Mouse (Mus musculus): Measurements from ENCODE around the gene Erbb3. TPM values are rescaled to one million over a fixed set of nuclear protein-coding genes. Genes with fewer than 3 reads are reported as not detected.

The Erbb3 gene
- polyA plus RNA-seq, 1 experiment from 2014 or later = 3.1 TPM

DNA sequence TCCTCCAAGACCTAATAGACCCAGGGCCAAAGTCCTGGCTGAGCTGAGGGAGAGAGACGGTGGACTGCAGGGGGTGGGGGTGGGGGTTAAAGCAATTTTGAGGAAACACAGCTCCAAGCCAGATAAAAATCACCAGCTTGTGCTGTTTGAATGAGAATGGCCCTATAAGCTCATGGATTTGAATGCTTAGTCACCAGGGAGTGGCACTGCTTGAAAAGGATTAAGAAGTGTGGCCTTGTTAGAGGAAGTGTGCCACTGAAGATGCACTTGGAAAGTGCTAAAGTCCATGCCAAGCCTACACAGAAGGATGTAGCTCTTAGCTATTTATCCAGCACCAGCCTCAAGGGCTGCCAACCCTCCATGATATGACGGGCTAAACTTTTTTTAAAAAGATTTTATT, 54.2 kb downstream of the Erbb3 start:
- Histone ChIP-seq H3K36me3 (replicated peaks) (0 out of 2 replicates have a peak, but pooled peaks cover 3% of the 10 kb centered on the region), H3K9me3 (no peaks in the 10 kb centered on the region)
- 83% methylated on average over 2 of the region's 2 CpGs for WGBS

DNA sequence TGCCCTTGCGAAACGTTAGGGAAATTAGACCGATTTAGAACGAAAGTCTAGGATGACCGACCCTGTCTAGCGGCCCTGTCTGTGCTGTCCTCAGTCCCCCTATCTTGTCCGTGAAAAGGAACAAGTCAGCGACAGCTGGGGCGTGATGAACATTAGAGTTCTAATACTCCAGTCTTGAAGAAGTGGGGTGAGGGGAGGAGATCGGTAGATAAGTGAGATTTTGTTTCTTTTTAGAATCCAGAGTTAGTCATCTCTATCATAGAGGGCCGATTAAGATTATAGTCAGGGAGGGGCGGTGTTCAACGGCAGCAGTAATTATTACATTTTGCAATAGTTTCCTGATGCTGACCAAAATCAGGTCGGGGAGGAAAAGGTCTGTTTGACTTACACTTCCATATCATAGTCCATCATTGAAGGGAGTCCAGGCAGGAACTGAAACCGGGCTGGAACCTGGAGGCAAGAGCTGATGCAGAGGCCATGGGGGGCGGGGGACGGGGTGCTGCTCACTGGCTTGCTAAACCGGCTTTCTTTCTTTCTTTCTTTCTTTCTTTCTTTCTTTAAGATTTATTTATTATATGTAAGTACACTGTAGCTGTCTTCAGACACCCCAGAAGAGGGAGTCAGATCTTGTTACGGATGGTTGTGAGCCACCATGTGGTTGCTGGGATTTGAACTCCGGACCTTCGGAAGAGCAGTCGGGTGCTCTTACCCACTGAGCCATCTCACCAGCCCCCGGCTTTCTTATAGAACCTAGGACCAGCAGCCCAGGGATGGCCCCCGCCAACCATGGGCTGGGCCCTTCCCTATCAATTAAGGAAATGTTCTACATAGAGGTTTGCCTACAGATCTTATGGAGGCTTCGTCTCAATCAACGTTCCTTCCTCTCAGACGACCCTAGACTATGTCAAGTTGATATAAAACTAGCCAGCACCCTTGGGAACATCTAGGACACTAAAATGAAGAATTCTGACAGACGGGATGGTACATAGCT, 62.8 kb downstream of the Erbb3 start:
- peak overlapping the region; percentile 83 for H3K4me3 ChIP-seq
- peaks cover 80% of the 10 kb centered on the region for H3K27me3 ChIP-seq (ENCODE audit: poor library complexity, severe bottlenecking)
- 0 out of 2 replicates have a peak overlapping the region, but pooled peaks have one; percentile 82 for H3K27ac ChIP-seq
- 30% methylated on average over 28 of the region's 28 CpGs for WGBS
- no peaks in the 10 kb centered on the region for H3K36me3 ChIP-seq (replicated peaks)
- no peak for DNase-seq (ENCODE audit: extremely low spot score, low spot score)
- H3K9me3 ChIP-seq = no peaks in the 10 kb centered on the region
- H3K4me1 ChIP-seq = peaks cover 30% of the 10 kb centered on the region

More for the DNA sequence above, 54.2 kb downstream of the Erbb3 start:
- Histone ChIP-seq H3K27me3 (ENCODE audit: poor library complexity, severe bottlenecking) (0 out of 2 replicates have a peak, but pooled peaks cover 4% of the 10 kb centered on the region), H3K4me3 (no peak overlapping the region), H3K27ac (no peak overlapping the region), H3K4me1 (peaks cover 10% of the 10 kb centered on the region)
- DNase-seq (ENCODE audit: extremely low spot score, low spot score) = no peak

GRCm38 (mm10) chr10:128525671-128526308, 63.7 kb downstream of the Erbb3 start, which contains the start of gene Esyt1:
Gene Esyt1 (minus strand): TSS chr10:128525871.
- peaks cover 89% of the 10 kb centered on the region for H3K27me3 ChIP-seq (ENCODE audit: poor library complexity, severe bottlenecking)

GRCm38 (mm10) chr10:128524732-128525662, 64.5 kb downstream of the Erbb3 start:
- Histone ChIP-seq H3K9me3 (no peaks in the 10 kb centered on the region), H3K36me3 (replicated peaks) (0 out of 2 replicates have a peak, but pooled peaks cover 4% of the 10 kb centered on the region), H3K27ac (peak overlapping the region; percentile 82), H3K27me3 (ENCODE audit: poor library complexity, severe bottlenecking) (peaks cover 95% of the 10 kb centered on the region), H3K4me1 (peaks cover 30% of the 10 kb centered on the region), H3K4me3 (peak overlapping the region; percentile 83)
- peak; percentile 72 for DNase-seq (ENCODE audit: extremely low spot score, low spot score)
- under 1% methylated on average over 58 of the region's 58 CpGs for WGBS

More at GRCm38 (mm10) chr10:128525671-128526308, 63.7 kb downstream of the Erbb3 start, which contains the start of gene Esyt1:
- DNase-seq (ENCODE audit: extremely low spot score, low spot score) = peak; percentile 93
- Histone ChIP-seq H3K9me3 (no peaks in the 10 kb centered on the region), H3K36me3 (replicated peaks) (no peaks in the 10 kb centered on the region), H3K4me3 (peak within 1 kb of the TSS; percentile 83), H3K4me1 (peaks cover 30% of the 10 kb centered on the region), H3K27ac (peak within 1 kb of the TSS; percentile 82)
- under 1% methylated on average over 37 of the region's 37 CpGs for WGBS

DNA sequence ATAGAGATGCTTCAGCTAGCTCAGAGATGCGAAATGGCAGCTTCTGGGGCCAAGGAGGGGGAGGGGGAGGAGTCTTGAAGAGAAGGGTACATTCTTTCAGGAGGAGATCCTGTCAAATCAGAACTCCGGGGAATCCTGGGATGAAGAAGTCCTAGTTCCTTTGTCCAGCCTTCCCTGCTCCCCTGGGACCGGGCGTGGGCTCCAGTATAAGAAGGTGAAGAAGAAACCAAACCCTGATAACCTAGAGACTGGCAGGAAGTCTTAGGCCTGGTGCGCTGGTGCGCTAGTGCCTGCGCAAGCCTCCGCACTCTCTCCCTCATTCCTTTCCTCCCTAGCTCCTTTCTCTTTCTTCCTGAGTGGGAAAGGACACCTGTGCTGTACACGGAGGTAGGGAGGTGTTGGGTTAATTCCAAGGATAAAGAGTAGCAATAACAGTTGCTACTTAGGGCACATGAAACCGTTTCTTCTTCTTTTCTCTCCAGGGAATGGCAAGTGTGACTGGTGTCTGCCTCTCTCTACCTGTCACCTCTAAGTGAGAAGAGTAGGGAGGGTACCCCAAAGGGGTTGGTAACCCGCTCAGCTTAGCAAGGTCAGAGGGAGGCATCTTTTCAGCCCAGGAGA, 65.2 kb downstream of the Erbb3 start:
- H3K27ac ChIP-seq = peak overlapping the region; percentile 82
- H3K4me3 ChIP-seq = peak overlapping the region; percentile 83

DNA sequence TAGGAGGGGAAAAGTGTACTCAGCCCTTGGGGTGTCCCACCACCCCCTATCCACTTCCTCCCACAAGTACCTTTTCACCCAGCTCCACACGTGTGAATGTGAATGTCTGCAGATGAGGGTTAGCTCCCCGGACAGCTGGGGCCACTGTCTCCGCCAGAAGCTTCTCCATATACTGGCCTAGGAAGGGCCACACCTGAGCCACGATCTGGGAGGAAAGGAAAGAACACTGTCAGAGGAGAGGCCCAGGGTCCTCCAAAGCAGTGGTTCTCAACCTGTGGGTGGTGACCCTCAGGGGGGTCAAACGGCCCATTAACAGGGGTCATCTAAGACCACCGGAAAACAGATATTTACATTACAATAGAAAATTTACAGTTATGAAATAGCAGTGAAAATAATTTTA, 67.1 kb downstream of the Erbb3 start:
- H3K4me1 ChIP-seq = peaks cover 32% of the 10 kb centered on the region
- DNase-seq (ENCODE audit: extremely low spot score, low spot score) = no peak
- H3K9me3 ChIP-seq = no peaks in the 10 kb centered on the region
- peaks cover 96% of the 10 kb centered on the region for H3K27me3 ChIP-seq (ENCODE audit: poor library complexity, severe bottlenecking)
- H3K27ac ChIP-seq = no peak overlapping the region
- no peak overlapping the region for H3K4me3 ChIP-seq
- 85% methylated on average over 6 of the region's 6 CpGs for WGBS
- H3K36me3 ChIP-seq (replicated peaks) = peaks cover 12% of the 10 kb centered on the region; the same call in 1 of the 2 replicates

More for the DNA sequence above, 65.2 kb downstream of the Erbb3 start:
- Histone ChIP-seq H3K9me3 (no peaks in the 10 kb centered on the region), H3K4me1 (peaks cover 30% of the 10 kb centered on the region), H3K36me3 (replicated peaks) (peaks cover 4% of the 10 kb centered on the region; the same call in 1 of the 2 replicates), H3K27me3 (ENCODE audit: poor library complexity, severe bottlenecking) (peaks cover 95% of the 10 kb centered on the region)
- 5% methylated on average over 11 of the region's 11 CpGs for WGBS
- DNase-seq (ENCODE audit: extremely low spot score, low spot score) = no peak

- H3K27ac ChIP-seq = no peak overlapping the region
- peaks cover 100% of the 10 kb centered on the region for H3K27me3 ChIP-seq (ENCODE audit: poor library complexity, severe bottlenecking)
- no peaks in the 10 kb centered on the region for H3K9me3 ChIP-seq
- WGBS = 87% methylated on average over 16 of the region's 16 CpGs
- no peak overlapping the region for H3K4me3 ChIP-seq
- peaks cover 34% of the 10 kb centered on the region for H3K4me1 ChIP-seq
- H3K36me3 ChIP-seq (replicated peaks) = peaks cover 14% of the 10 kb centered on the region; the same call in 1 of the 2 replicates
- DNase-seq (ENCODE audit: extremely low spot score, low spot score) = no peak
Observed at GRCm38 (mm10) chr10:128520591-128520990, 68.9 kb downstream of the Erbb3 start.

- peaks cover 16% of the 10 kb centered on the region for H3K4me1 ChIP-seq
- H3K9me3 ChIP-seq = no peaks in the 10 kb centered on the region
- WGBS = 68% methylated on average over 7 of the region's 7 CpGs
- H3K27me3 ChIP-seq (ENCODE audit: poor library complexity, severe bottlenecking) = peaks cover 91% of the 10 kb centered on the region
- no peak overlapping the region for H3K27ac ChIP-seq
- DNase-seq (ENCODE audit: extremely low spot score, low spot score) = no peak
- peaks cover 14% of the 10 kb centered on the region; the same call in 1 of the 2 replicates for H3K36me3 ChIP-seq (replicated peaks)
- H3K4me3 ChIP-seq = no peak overlapping the region
Observed at GRCm38 (mm10) chr10:128518833-128519232, 70.6 kb downstream of the Erbb3 start.

Small RNAs within 50 kb of the gene (microRNA-seq; reads per million reads assigned to microRNA genes)
- gene Gm47275 (not detected), gene Mir6917 (not detected)

Other genes with a start within 250 kb of the Erbb3 start
- 9.2 and 10.1 TPM in 2 replicates for gene Coq10a, start 220.7 kb downstream of the Erbb3 start, polyA plus RNA-seq (2016; fragmentation: Nextera tagmentation; extraction: Ambion mirVana)
- gene Ankrd52, start 212.5 kb downstream of the Erbb3 start, polyA plus RNA-seq (2016; fragmentation: Nextera tagmentation; extraction: Ambion mirVana) = 11.1 and 13.1 TPM in 2 replicates
- 0.30 TPM in 1 of 2 replicates, not detected in the other for gene Slc39a5, start 188.4 kb downstream of the Erbb3 start, polyA plus RNA-seq (2016; fragmentation: Nextera tagmentation; extraction: Ambion mirVana)
- 161 and 164 TPM in 2 replicates for gene Nabp2, start 178.2 kb downstream of the Erbb3 start, polyA plus RNA-seq (2016; fragmentation: Nextera tagmentation; extraction: Ambion mirVana)
- 40.9 and 42.9 TPM in 2 replicates for gene Rnf41, start 178.0 kb downstream of the Erbb3 start, polyA plus RNA-seq (2016; fragmentation: Nextera tagmentation; extraction: Ambion mirVana)
- 72.0 and 73.6 TPM in 2 replicates for gene Smarcc2, start 130.4 kb downstream of the Erbb3 start, polyA plus RNA-seq (2016; fragmentation: Nextera tagmentation; extraction: Ambion mirVana)
- 712 and 780 TPM in 2 replicates for gene Myl6, start 95.5 kb downstream of the Erbb3 start, polyA plus RNA-seq (2016; fragmentation: Nextera tagmentation; extraction: Ambion mirVana)
- gene Myl6b, start 91.0 kb downstream of the Erbb3 start, polyA plus RNA-seq (2016; fragmentation: Nextera tagmentation; extraction: Ambion mirVana) = 1.9 and 2.0 TPM in 2 replicates
- gene Esyt1, start 63.8 kb downstream of the Erbb3 start, polyA plus RNA-seq (2016; fragmentation: Nextera tagmentation; extraction: Ambion mirVana) = 8.6 and 10.3 TPM in 2 replicates
- 11.8 and 14.0 TPM in 2 replicates for gene Zc3h10, start 41.9 kb downstream of the Erbb3 start, polyA plus RNA-seq (2016; fragmentation: Nextera tagmentation; extraction: Ambion mirVana)
- gene Rpl41, start 40.3 kb downstream of the Erbb3 start, polyA plus RNA-seq (2016; fragmentation: Nextera tagmentation; extraction: Ambion mirVana) = 3,608 and 3,665 TPM in 2 replicates
- 298 and 302 TPM in 2 replicates for gene Pa2g4, start 23.7 kb downstream of the Erbb3 start, polyA plus RNA-seq (2016; fragmentation: Nextera tagmentation; extraction: Ambion mirVana)
- gene Rps26, start 37.1 kb upstream of the Erbb3 start, polyA plus RNA-seq (2016; fragmentation: Nextera tagmentation; extraction: Ambion mirVana) = 574 and 577 TPM in 2 replicates
- gene Ikzf4, start 56.3 kb upstream of the Erbb3 start, polyA plus RNA-seq (2016; fragmentation: Nextera tagmentation; extraction: Ambion mirVana) = 3.2 and 3.9 TPM in 2 replicates
- gene Suox, start 84.4 kb upstream of the Erbb3 start, polyA plus RNA-seq (2016; fragmentation: Nextera tagmentation; extraction: Ambion mirVana) = 10.8 and 10.9 TPM in 2 replicates
- gene Rab5b, start 106.6 kb upstream of the Erbb3 start, polyA plus RNA-seq (2016; fragmentation: Nextera tagmentation; extraction: Ambion mirVana) = 63.4 and 68.8 TPM in 2 replicates
- 7.2 and 24.4 TPM in 2 replicates for gene Pmel, start 114.5 kb upstream of the Erbb3 start, polyA plus RNA-seq (2016; fragmentation: Nextera tagmentation; extraction: Ambion mirVana)
- 119 and 120 TPM in 2 replicates for gene Cdk2, start 115.4 kb upstream of the Erbb3 start, polyA plus RNA-seq (2016; fragmentation: Nextera tagmentation; extraction: Ambion mirVana)
- 3.5 and 3.6 TPM in 2 replicates for gene Dgka, start 155.2 kb upstream of the Erbb3 start, polyA plus RNA-seq (2016; fragmentation: Nextera tagmentation; extraction: Ambion mirVana)
- gene Pym1, start 158.2 kb upstream of the Erbb3 start, polyA plus RNA-seq (2016; fragmentation: Nextera tagmentation; extraction: Ambion mirVana) = 57.1 and 63.8 TPM in 2 replicates
- gene Mmp19, start 201.3 kb upstream of the Erbb3 start, polyA plus RNA-seq (2016; fragmentation: Nextera tagmentation; extraction: Ambion mirVana) = 0.24 and 0.44 TPM in 2 replicates
- 49.4 and 49.9 TPM in 2 replicates for gene Dnajc14, start 214.4 kb upstream of the Erbb3 start, polyA plus RNA-seq (2016; fragmentation: Nextera tagmentation; extraction: Ambion mirVana)
- 19.0 and 19.2 TPM in 2 replicates for gene Tmem198b, start 214.7 kb upstream of the Erbb3 start, polyA plus RNA-seq (2016; fragmentation: Nextera tagmentation; extraction: Ambion mirVana)
- gene Sarnp, start 227.7 kb upstream of the Erbb3 start, polyA plus RNA-seq (2016; fragmentation: Nextera tagmentation; extraction: Ambion mirVana) = 247 and 263 TPM in 2 replicates
- gene Ormdl2, start 232.0 kb upstream of the Erbb3 start, polyA plus RNA-seq (2016; fragmentation: Nextera tagmentation; extraction: Ambion mirVana) = 88.0 and 92.9 TPM in 2 replicates